Mouse (Mus musculus) lung, embryonic 16.5 days (tissue): ENCODE measurements at regions not wholly inside any gene's neighbourhood (a gene's known extent, or its start where the extent isn't known, plus 50 kb on each side); places are given as distances from the start of the nearest gene placed in this dataset.

Experiments
- ATAC-seq: fragments of 200-750 bp; cut with Nextera tagmentation; 2 replicates; pipeline ENCODE4 v1.8.0; 2017; ENCODE audit warnings: low read depth, mild to moderate bottlenecking, moderate library complexity
- H3K27ac ChIP-seq: fragments of 300-500 bp; sonication (generic); 2 replicates; pipeline ENCODE4 v1.5.1; 2014; ENCODE audit warnings: mild to moderate bottlenecking, control low read depth, low read length
- H3K27me3 ChIP-seq: fragments of 300-500 bp; sonication (generic); 2 replicates; pipeline ENCODE4 v1.6.1; 2014; ENCODE audit warnings: low read depth, low read length, mixed read lengths; ENCODE audit not compliant: control insufficient read depth, insufficient read depth
- H3K36me3 ChIP-seq: fragments of 300-500 bp; sonication (generic); 2 replicates; pipeline ENCODE4 v1.6.1; 2014; ENCODE audit warnings: low read length; ENCODE audit not compliant: control insufficient read depth, insufficient read depth
- H3K4me1 ChIP-seq: fragments of 300-500 bp; sonication (generic); replicated peaks from 2 replicates; pipeline ENCODE4 v1.6.1; 2014; ENCODE audit warnings: low read length, mixed read lengths; ENCODE audit not compliant: control insufficient read depth, insufficient read depth
- H3K4me2 ChIP-seq: fragments of 300-500 bp; sonication (generic); 2 replicates; pipeline ENCODE4 v1.6.1; 2014; ENCODE audit warnings: low read depth, low read length, control low read depth
- H3K4me3 ChIP-seq: fragments of 300-500 bp; sonication (generic); 2 replicates; pipeline ENCODE4 v1.5.1; 2014; ENCODE audit warnings: mild to moderate bottlenecking, low read length, control low read depth
- H3K9ac ChIP-seq: fragments of 300-500 bp; sonication (generic); 2 replicates; pipeline ENCODE4 v1.6.1; 2014; ENCODE audit warnings: low read length, control low read depth
- H3K9me3 ChIP-seq: fragments of 300-500 bp; sonication (generic); 2 replicates; pipeline ENCODE4 v1.6.1; 2016; ENCODE audit warnings: low read length; ENCODE audit not compliant: control insufficient read depth
- WGBS: fragments of 180-500 bp; shearing (Covaris S2); extraction: QIAGEN DNeasy Blood & Tissue Kit; methylation state at CpG from one replicate; pipeline ENCODE4 v1.1.7; 2014; 5-methylcytosine and 5-hydroxymethylcytosine counted together

- H3K4me1 ChIP-seq, result peaks cover 34% of the 10 kb centered on the region
- no peak overlapping the region for H3K9ac ChIP-seq
- H3K9me3 ChIP-seq, result no peaks in the 10 kb centered on the region
- H3K36me3 ChIP-seq, result no peaks in the 10 kb centered on the region
- H3K4me2 ChIP-seq, result no peak overlapping the region
- H3K27me3 ChIP-seq, result no peaks in the 10 kb centered on the region
- peak overlapping the region; percentile 16; the same call in 1 of the 2 replicates for H3K27ac ChIP-seq
- H3K4me3 ChIP-seq, result no peak overlapping the region
- ATAC-seq, result no peak
- 42% methylated on average over 2 of the region's 2 CpGs for WGBS
Measured at GRCm38 (mm10) chr7:130046086-130046485, 454.4 kb downstream of the Wdr11 start.

- 77% methylated on average over 11 of the region's 11 CpGs for WGBS
- Histone ChIP-seq H3K27me3 (no peaks in the 10 kb centered on the region), H3K4me1 (peaks cover 28% of the 10 kb centered on the region), H3K9me3 (no peaks in the 10 kb centered on the region), H3K4me3 (no peak overlapping the region), H3K36me3 (no peaks in the 10 kb centered on the region), H3K4me2 (no peak overlapping the region), H3K9ac (no peak overlapping the region), H3K27ac (no peak overlapping the region)
- ATAC-seq, result no peak
Measured at GRCm38 (mm10) chr7:130047293-130048034, 455.8 kb downstream of the Wdr11 start.

DNA sequence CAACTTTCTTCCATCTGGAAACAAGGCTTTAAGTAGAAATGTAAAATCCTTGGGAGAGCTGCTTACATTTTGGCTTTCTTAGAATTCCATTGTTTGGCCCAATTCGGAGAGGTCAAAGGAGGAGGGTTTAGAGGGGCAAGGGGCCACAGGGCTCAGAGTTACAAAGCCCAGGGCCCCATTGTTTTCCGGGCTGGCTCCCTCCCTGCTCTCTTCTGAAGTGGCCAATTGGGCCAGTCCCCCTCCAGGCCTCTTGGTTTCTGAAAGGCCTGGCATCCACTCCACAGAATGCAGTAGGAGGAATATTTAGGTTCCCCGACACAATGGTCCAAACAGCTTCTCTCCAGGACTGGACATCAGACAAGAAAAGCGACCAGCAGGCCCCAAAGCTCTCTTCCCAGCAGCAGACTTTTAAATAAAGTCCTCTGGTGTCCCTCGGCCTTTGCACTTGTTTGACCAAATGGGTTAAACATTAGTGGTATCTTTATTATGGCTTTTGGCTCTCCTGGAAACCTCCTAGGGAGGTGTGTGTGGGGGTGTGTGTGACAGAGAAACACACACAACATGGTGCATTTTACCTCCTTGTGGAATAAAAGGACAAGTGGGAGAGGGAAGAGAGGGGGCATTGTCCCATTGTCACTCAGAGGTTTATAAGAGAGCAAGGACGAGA lies 456.6 kb downstream of the Wdr11 start:
- H3K27me3 ChIP-seq, result no peaks in the 10 kb centered on the region
- no peak overlapping the region for H3K27ac ChIP-seq
- H3K9me3 ChIP-seq, result no peaks in the 10 kb centered on the region
- H3K4me1 ChIP-seq, result peaks cover 22% of the 10 kb centered on the region
- H3K4me3 ChIP-seq, result no peak overlapping the region
- no peak overlapping the region for H3K4me2 ChIP-seq
- WGBS, result 66% methylated on average over 6 of the region's 6 CpGs
- H3K9ac ChIP-seq, result no peak overlapping the region
- H3K36me3 ChIP-seq, result no peaks in the 10 kb centered on the region
- no peak for ATAC-seq

- no peaks in the 10 kb centered on the region for H3K27me3 ChIP-seq
- 75% methylated on average over 2 of the region's 2 CpGs for WGBS
- no peaks in the 10 kb centered on the region for H3K9me3 ChIP-seq
- no peak overlapping the region for H3K4me3 ChIP-seq
- H3K4me2 ChIP-seq, result no peak overlapping the region
- H3K4me1 ChIP-seq, result peaks cover 12% of the 10 kb centered on the region; the same call in 1 of the 2 replicates
- H3K36me3 ChIP-seq, result no peaks in the 10 kb centered on the region
- H3K27ac ChIP-seq, result no peak overlapping the region
- no peak for ATAC-seq
- H3K9ac ChIP-seq, result no peak overlapping the region
Measured at GRCm38 (mm10) chr7:130049461-130049860, 457.8 kb downstream of the Wdr11 start.

DNA sequence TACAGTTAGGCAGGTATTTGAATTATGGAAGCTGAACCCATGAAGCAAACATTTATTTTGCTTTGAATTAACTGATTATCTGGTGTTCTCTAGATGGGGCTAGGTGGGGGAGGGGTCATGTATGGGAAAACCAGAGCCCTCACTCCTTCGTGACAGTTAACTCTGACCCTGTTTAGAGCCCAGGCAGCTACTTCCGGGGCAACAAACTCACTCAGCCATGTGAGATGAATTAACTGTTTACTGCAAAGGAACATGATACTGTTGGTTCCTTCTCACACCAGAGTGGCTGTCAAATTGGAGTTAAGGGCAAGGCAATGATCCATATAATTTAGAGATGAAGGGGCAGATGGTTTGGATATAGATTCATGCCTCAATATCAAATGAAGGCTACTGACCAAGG lies 458.5 kb downstream of the Wdr11 start:
- no peak for ATAC-seq
- no peak overlapping the region for H3K27ac ChIP-seq
- H3K36me3 ChIP-seq, result no peaks in the 10 kb centered on the region
- no peaks in the 10 kb centered on the region for H3K27me3 ChIP-seq
- H3K4me2 ChIP-seq, result no peak overlapping the region
- H3K9me3 ChIP-seq, result no peaks in the 10 kb centered on the region
- H3K4me1 ChIP-seq, result peaks cover 9% of the 10 kb centered on the region; the same call in 1 of the 2 replicates
- no peak overlapping the region for H3K4me3 ChIP-seq
- 12% methylated on average over 2 of the region's 2 CpGs for WGBS
- H3K9ac ChIP-seq, result no peak overlapping the region

GRCm38 (mm10) chr7:130052376-130052775 lies 460.7 kb downstream of the Wdr11 start:
- WGBS, result 85% methylated on average over 5 of the region's 5 CpGs
- ATAC-seq, result no peak
- no peak overlapping the region for H3K9ac ChIP-seq

DNA sequence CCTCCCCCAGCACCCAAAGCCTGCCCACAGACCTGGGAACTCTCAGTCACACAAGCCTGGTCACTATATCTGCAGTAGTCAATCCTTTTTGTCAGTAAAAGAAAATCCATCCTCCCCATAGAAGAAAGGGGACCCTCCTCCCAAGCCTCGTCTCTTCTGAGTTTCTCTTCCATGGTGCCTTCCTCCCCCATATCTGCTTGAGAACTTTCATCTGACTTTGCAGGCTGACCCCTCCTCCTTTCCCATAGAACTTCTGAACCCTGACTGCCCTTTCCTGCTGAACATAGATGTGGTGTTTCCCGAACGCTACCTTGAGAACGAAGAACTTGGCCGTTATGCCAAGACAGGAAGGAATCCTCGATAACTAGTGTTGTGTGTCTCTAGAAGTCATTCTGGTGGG lies 462.5 kb downstream of the Ate1 start:
- Histone ChIP-seq H3K36me3 (no peaks in the 10 kb centered on the region), H3K9ac (no peak overlapping the region), H3K4me2 (no peak overlapping the region), H3K27ac (no peak overlapping the region), H3K4me1 (peaks cover 12% of the 10 kb centered on the region), H3K4me3 (no peak overlapping the region), H3K27me3 (no peaks in the 10 kb centered on the region), H3K9me3 (no peaks in the 10 kb centered on the region)
- no peak for ATAC-seq
- 74% methylated on average over 6 of the region's 6 CpGs for WGBS

More at GRCm38 (mm10) chr7:130052376-130052775, 460.7 kb downstream of the Wdr11 start:
- H3K4me2 ChIP-seq, result no peak overlapping the region
- no peak overlapping the region for H3K4me3 ChIP-seq
- no peaks in the 10 kb centered on the region for H3K27me3 ChIP-seq
- H3K36me3 ChIP-seq, result no peaks in the 10 kb centered on the region
- no peaks in the 10 kb centered on the region for H3K4me1 ChIP-seq
- no peak overlapping the region for H3K27ac ChIP-seq
- H3K9me3 ChIP-seq, result no peaks in the 10 kb centered on the region

GRCm38 (mm10) chr7:130058267-130058666 lies 461.9 kb downstream of the Ate1 start:
- Histone ChIP-seq H3K27me3 (no peaks in the 10 kb centered on the region), H3K27ac (no peak overlapping the region), H3K36me3 (no peaks in the 10 kb centered on the region), H3K9me3 (no peaks in the 10 kb centered on the region), H3K4me3 (no peak overlapping the region), H3K4me1 (peaks cover 12% of the 10 kb centered on the region), H3K4me2 (no peak overlapping the region), H3K9ac (no peak overlapping the region)
- ATAC-seq, result no peak
- 73% methylated on average over 12 of the region's 12 CpGs for WGBS

- Histone ChIP-seq H3K27ac (no peak overlapping the region), H3K4me1 (peaks cover 15% of the 10 kb centered on the region), H3K36me3 (no peaks in the 10 kb centered on the region), H3K27me3 (no peaks in the 10 kb centered on the region), H3K9me3 (no peaks in the 10 kb centered on the region), H3K9ac (no peak overlapping the region), H3K4me3 (no peak overlapping the region), H3K4me2 (no peak overlapping the region)
- 48% methylated on average over 15 of the region's 15 CpGs for WGBS
- ATAC-seq, result no peak
Measured at GRCm38 (mm10) chr7:130059684-130060607, 460.2 kb downstream of the Ate1 start.
